Mouse (Mus musculus) heart, adult 2 months (tissue): ENCODE measurements around the gene Cnbd2. TPM values are rescaled to one million over a fixed set of nuclear protein-coding genes. Genes with fewer than 3 reads are reported as not detected.

Source experiments
- DNase-seq, 2 experiments: peaks; one replicate each; pipeline ENCODE4 v3.0.0; 2021
- H3K27ac ChIP-seq: fragments of 200-600 bp; 2 replicates; pipeline ENCODE4 v1.8.1; 2022
- H3K27me3 ChIP-seq: fragments of 200-500 bp; 2 replicates; pipeline ENCODE4 v1.6.1; 2012; ENCODE audit warnings: mild to moderate bottlenecking, low read length, inconsistent platforms, mixed read lengths; ENCODE audit not compliant: control insufficient read depth, insufficient read depth
- H3K36me3 ChIP-seq: fragments of 200-500 bp; 2 replicates; pipeline ENCODE4 v1.6.1; 2012; ENCODE audit warnings: low read length, inconsistent platforms; ENCODE audit not compliant: control insufficient read depth, insufficient read depth
- H3K4me1 ChIP-seq: fragments of 200-500 bp; 2 replicates; pipeline ENCODE4 v1.6.1; 2011; ENCODE audit warnings: low read length; ENCODE audit not compliant: control insufficient read depth, insufficient read depth
- H3K4me3 ChIP-seq: fragments of 200-600 bp; 2 replicates; pipeline ENCODE4 v1.8.1; 2022
- H3K79me2 ChIP-seq: fragments of 200-500 bp; replicated peaks from 2 replicates; pipeline ENCODE4 v1.6.1; 2012; ENCODE audit warnings: mild to moderate bottlenecking, inconsistent platforms, low read length, moderate library complexity, mixed read lengths; ENCODE audit not compliant: control insufficient read depth, insufficient read depth
- H3K9ac ChIP-seq: fragments of 200-500 bp; 2 replicates; pipeline ENCODE4 v1.6.1; 2012; ENCODE audit warnings: low read depth, mild to moderate bottlenecking, control low read depth, inconsistent platforms, low read length, mixed read lengths
- CTCF ChIP-seq: fragments of 200-600 bp; IDR thresholded peaks from 2 replicates; pipeline ENCODE4 v1.8.1; 2022; ENCODE audit warnings: antibody characterized with exemption, mild to moderate bottlenecking, moderate library complexity
- EP300 ChIP-seq: fragments of 200-500 bp; IDR thresholded peaks from 2 replicates; pipeline ENCODE4 v1.6.1; 2011; ENCODE audit warnings: low read depth, low read length, control low read depth; ENCODE audit not compliant: insufficient read depth
- POLR2A ChIP-seq: fragments of 200-500 bp; IDR thresholded peaks from 2 replicates; pipeline ENCODE4 v1.6.1; 2011; ENCODE audit warnings: mild to moderate bottlenecking, low read depth, low read length, control low read depth; ENCODE audit not compliant: insufficient read depth
- WGBS: fragments of 180-500 bp; shearing (Covaris S2); methylation state at CpG from one replicate; pipeline ENCODE4 v1.1.7; 2018; 5-methylcytosine and 5-hydroxymethylcytosine counted together
- intact Hi-C: fragments of 180-260 bp; cut with DNase I; formaldehyde crosslinking; loops from one replicate; pipeline ENCODE4 v1.15.1; 2025
- polyA plus RNA-seq: library from polyadenylated mRNA; depleted of rRNA; stranded (reverse); fragments of >200 nt; gene quantifications from 2 replicates; pipeline ENCODE4 v1.2.3, GENCODE M21; 2012
- total RNA-seq, 2 experiments: library from RNA; stranded (reverse); gene quantifications; 2 replicates each; pipeline ENCODE4 v1.2.3; 2021

The Cnbd2 gene
- total and polyA plus RNA-seq, 3 experiments, result 0.89 to 1.0 (median 0.92) TPM

DNA sequence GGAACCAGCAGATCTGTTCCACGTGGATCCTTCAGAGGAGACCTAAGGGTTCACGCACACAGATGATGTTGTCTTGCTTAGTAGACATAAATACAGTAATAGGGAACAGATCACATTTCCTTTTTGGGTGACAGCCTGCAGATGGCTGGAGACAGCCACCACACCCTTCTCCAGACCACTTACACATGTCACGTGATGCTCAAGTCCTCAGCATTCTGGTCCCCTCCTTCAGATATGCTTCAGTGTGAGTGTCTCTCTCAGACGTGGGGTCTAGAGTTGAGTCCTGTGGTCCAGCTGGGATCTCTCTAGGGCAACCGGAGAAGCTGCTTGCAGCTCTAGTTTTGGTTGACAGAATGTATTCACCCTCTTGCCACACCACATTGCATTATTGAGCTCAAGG, 106.4 kb downstream of the Cnbd2 start:
- Histone ChIP-seq H3K4me3 (no peak overlapping the region), H3K27ac (no peak overlapping the region), H3K9ac (no peak overlapping the region), H3K79me2 (no peaks in the 10 kb centered on the region), H3K36me3 (no peaks in the 10 kb centered on the region), H3K4me1 (peaks cover 2% of the 10 kb centered on the region), H3K27me3 (peaks cover 12% of the 10 kb centered on the region)
- no peak for DNase-seq
- intact Hi-C loops, result loop anchor here (5.0 kb wide), 1 partner anchor 44 kb away; no protein-coding TSS in a partner anchor
- TF ChIP-seq POLR2A (no peak), CTCF (no peak), EP300 (no peak)
- 69% methylated on average over 5 of the region's 5 CpGs for WGBS

DNA sequence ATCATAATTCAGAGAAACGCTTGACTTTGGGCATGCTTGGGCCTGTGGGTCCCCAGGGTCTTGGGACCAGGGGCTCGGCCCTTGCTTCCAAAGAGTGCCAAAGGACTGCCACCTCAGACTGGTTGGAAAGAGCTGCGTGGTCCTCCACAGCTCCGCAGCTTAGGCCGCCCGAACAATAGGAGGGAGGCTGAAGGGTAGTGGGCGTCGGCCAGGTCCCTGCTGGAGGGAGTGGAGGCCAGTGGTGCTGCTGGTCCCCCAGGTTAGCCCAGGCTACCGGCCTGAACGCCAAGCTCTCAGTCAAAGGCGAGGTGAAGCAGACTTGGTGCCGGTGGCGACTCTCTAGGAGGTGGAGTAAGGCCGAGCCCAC, 108.2 kb downstream of the Cnbd2 start:
- Histone ChIP-seq H3K4me1 (peaks cover 2% of the 10 kb centered on the region), H3K79me2 (no peaks in the 10 kb centered on the region), H3K36me3 (no peaks in the 10 kb centered on the region), H3K4me3 (peak overlapping the region; percentile 58), H3K27ac (no peak overlapping the region; the same call in 1 of the 2 replicates), H3K27me3 (peaks cover 12% of the 10 kb centered on the region), H3K9ac (peak overlapping the region; percentile 50)
- WGBS, result 33% methylated on average over 14 of the region's 14 CpGs
- DNase-seq, result no peak
- intact Hi-C loops, result loop anchor here (5.0 kb wide), 1 partner anchor 92 kb away; no protein-coding TSS in a partner anchor
- TF ChIP-seq POLR2A (no peak), CTCF (no peak), EP300 (no peak)

GRCm38 (mm10) chr2:156420694-156421380, 108.7 kb downstream of the Cnbd2 start, which contains the start of gene Epb41l1:
Gene Epb41l1 (plus strand): TSS chr2:156420909.
- no peak within 1 kb of the TSS; the same call in 1 of the 2 replicates for H3K27ac ChIP-seq
- peaks cover 2% of the 10 kb centered on the region for H3K4me1 ChIP-seq
- TF ChIP-seq CTCF (peak; percentile 5; the same call in 1 of the 2 replicates), EP300 (no peak), POLR2A (no peak)
- intact Hi-C loops, result loop anchor here (5.0 kb wide), 1 partner anchor 91 kb away; no protein-coding TSS in a partner anchor
- H3K9ac ChIP-seq, result peak within 1 kb of the TSS; percentile 50
- DNase-seq, result peak; percentile 66 to 67
- under 1% methylated on average over 70 of the region's 76 CpGs for WGBS
- no peaks in the 10 kb centered on the region for H3K36me3 ChIP-seq
- H3K79me2 ChIP-seq, result no peaks in the 10 kb centered on the region
- H3K27me3 ChIP-seq, result peaks cover 12% of the 10 kb centered on the region
- peak within 1 kb of the TSS; percentile 58 for H3K4me3 ChIP-seq

DNA sequence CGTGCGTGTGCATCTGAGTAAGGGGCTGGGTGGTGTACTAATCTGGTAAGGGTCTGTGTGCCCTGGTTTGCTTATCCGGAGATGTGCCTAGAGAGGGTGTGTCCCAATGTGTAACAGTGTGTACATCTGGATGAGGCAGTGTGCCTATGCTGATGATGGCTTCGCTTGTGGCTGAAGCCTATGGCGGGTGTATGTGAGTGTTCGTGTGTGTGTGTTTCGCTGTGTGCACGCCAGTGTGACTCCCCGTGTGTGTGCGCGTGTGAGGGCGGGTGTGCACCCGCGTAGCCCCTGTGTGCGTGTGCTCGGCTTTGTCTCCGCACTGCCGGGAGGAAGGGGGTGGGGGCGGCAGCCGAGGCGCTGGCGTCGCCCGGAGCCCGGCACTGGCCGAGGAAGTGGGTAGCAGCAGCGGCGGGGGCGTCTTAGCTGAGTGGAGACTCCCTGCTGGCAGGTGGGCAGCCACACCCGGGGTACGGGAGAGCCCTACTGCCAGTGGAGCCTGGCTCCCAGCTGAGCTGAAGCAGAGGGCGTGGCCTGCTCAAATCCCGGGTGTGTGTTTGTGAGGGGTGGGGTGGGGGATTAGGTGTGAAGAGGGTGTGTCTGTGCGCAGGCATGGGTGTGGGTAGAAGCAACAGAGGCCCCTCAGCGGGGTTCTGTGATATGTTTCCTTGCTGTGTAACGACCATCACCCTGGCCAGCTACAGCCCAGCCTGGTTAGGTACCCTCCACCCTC, 109.4 kb downstream of the Cnbd2 start:
- no peaks in the 10 kb centered on the region for H3K36me3 ChIP-seq
- peak overlapping the region; percentile 50 for H3K9ac ChIP-seq
- peak overlapping the region; percentile 58 for H3K4me3 ChIP-seq
- no peak overlapping the region for H3K27ac ChIP-seq
- TF ChIP-seq EP300 (no peak), POLR2A (no peak), CTCF (no peak)
- WGBS, result 1% methylated on average over 36 of the region's 36 CpGs
- no peaks in the 10 kb centered on the region for H3K79me2 ChIP-seq
- peaks cover 12% of the 10 kb centered on the region for H3K27me3 ChIP-seq
- peaks cover 2% of the 10 kb centered on the region for H3K4me1 ChIP-seq
- peak; percentile 18 to 30 for DNase-seq
- intact Hi-C loops, result loop anchor here (5.0 kb wide), 1 partner anchor 91 kb away; no protein-coding TSS in a partner anchor

DNA sequence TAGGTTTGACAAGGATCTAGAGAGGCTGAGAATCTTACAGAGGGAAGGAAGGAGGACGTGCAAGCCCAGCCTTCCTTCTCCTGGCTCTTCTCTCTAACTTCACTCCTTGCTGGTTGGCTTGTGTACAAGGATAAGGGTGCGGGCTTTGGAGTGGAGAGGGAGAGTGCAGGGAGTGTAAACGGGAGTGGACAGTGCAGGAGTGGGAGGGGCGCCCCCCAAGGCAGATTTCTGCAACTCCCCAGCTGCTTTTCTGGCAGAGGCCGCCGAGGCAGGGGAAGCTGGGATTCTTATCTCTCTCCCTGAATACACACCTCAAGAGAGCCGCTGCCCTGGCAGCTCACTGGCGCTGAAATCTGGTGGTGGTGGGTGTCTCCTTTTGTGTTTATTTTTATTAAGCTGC, 110.5 kb downstream of the Cnbd2 start:
- H3K4me1 ChIP-seq, result peaks cover 2% of the 10 kb centered on the region
- no peak overlapping the region for H3K4me3 ChIP-seq
- H3K9ac ChIP-seq, result no peak overlapping the region
- intact Hi-C loops, result loop anchor here (5.0 kb wide), 1 partner anchor 90 kb away; no protein-coding TSS in a partner anchor
- H3K79me2 ChIP-seq, result no peaks in the 10 kb centered on the region
- peaks cover 12% of the 10 kb centered on the region for H3K27me3 ChIP-seq
- no peak for TF ChIP-seq CTCF
- no peak for TF ChIP-seq EP300
- no peak for TF ChIP-seq POLR2A
- DNase-seq, result no peak
- 7% methylated on average over 8 of the region's 8 CpGs for WGBS
- H3K36me3 ChIP-seq, result no peaks in the 10 kb centered on the region
- H3K27ac ChIP-seq, result no peak overlapping the region
